Mouse (Mus musculus) midbrain, postnatal 0 days (tissue): Measurements from ENCODE around the gene Ccdc141. TPM values are rescaled to one million over a fixed set of nuclear protein-coding genes. Genes with fewer than 3 reads are reported as not detected.

Source experiments
- ATAC-seq: fragments of 200-750 bp; cut with Nextera tagmentation; 2 replicates; pipeline ENCODE4 v1.8.0; 2017; ENCODE audit warnings: moderate number of reproducible peaks, mild to moderate bottlenecking, moderate TSS enrichment, moderate library complexity; ENCODE audit not compliant: low FRiP score
- DNase-seq: peaks from one replicate; pipeline ENCODE4 v3.0.0-alpha.2; 2015; ENCODE audit warnings: low spot score
- H3K27ac ChIP-seq: fragments of 300-500 bp; sonication (generic); 2 replicates; pipeline ENCODE4 v1.5.1; 2014; ENCODE audit warnings: low read depth, mild to moderate bottlenecking, low read length, mixed read lengths
- H3K27me3 ChIP-seq: fragments of 300-500 bp; sonication (generic); 2 replicates; pipeline ENCODE4 v1.6.1; 2014; ENCODE audit warnings: low read length, control low read depth, mixed read lengths; ENCODE audit not compliant: insufficient read depth
- H3K36me3 ChIP-seq: fragments of 300-500 bp; sonication (generic); 2 replicates; pipeline ENCODE4 v1.6.1; 2014; ENCODE audit warnings: low read length, control low read depth, mixed read lengths; ENCODE audit not compliant: insufficient read depth
- H3K4me1 ChIP-seq: fragments of 300-500 bp; sonication (generic); 2 replicates; pipeline ENCODE4 v1.6.1; 2014; ENCODE audit warnings: mild to moderate bottlenecking, control low read depth, antibody characterized with exemption, low read length, mixed read lengths; ENCODE audit not compliant: insufficient read depth
- H3K4me2 ChIP-seq: fragments of 300-500 bp; sonication (generic); 2 replicates; pipeline ENCODE4 v1.6.1; 2014; ENCODE audit warnings: low read depth, mild to moderate bottlenecking, low read length, mixed read lengths; ENCODE audit not compliant: poor library complexity, severe bottlenecking
- H3K4me3 ChIP-seq: fragments of 300-500 bp; sonication (generic); 2 replicates; pipeline ENCODE4 v1.5.1; 2014; ENCODE audit warnings: low read depth, mild to moderate bottlenecking, low read length, moderate library complexity
- H3K9ac ChIP-seq: fragments of 300-500 bp; sonication (generic); replicated peaks from 2 replicates; pipeline ENCODE4 v1.6.1; 2014; ENCODE audit warnings: mild to moderate bottlenecking, low read length, moderate library complexity, mixed read lengths; ENCODE audit not compliant: poor library complexity, severe bottlenecking
- H3K9me3 ChIP-seq: fragments of 300-500 bp; sonication (generic); 2 replicates; pipeline ENCODE4 v1.6.1; 2016; ENCODE audit warnings: low read length, control low read depth
- CTCF ChIP-seq: IDR thresholded peaks from 2 replicates; pipeline ENCODE4 v1.5.1; 2016; ENCODE audit warnings: antibody characterized with exemption, mild to moderate bottlenecking
- WGBS: fragments of 180-500 bp; shearing (Covaris S2); extraction: QIAGEN DNeasy Blood & Tissue Kit; methylation state at CpG from one replicate; pipeline ENCODE4 v1.1.7; 2014; 5-methylcytosine and 5-hydroxymethylcytosine counted together
- polyA plus RNA-seq: library from polyadenylated mRNA; unstranded; fragments of >200 nt; fragmentation: Nextera tagmentation; extraction: Ambion mirVana; gene quantifications from 2 replicates; pipeline ENCODE4 v1.2.1, GENCODE M21; 2015
- total RNA-seq: library from RNA; depleted of rRNA; stranded (reverse); fragments of >200 nt; gene quantifications from 2 replicates; pipeline ENCODE4 v1.2.3, GENCODE M21; 2014

Gene Ccdc141
- total and polyA plus RNA-seq, 2 experiments from 2014 or later: 7.1 to 7.9 TPM

- TF ChIP-seq CTCF: no peak
- ATAC-seq (no peak), DNase-seq (no peak)
- Histone ChIP-seq H3K9me3 (no peaks in the 10 kb centered on the region), H3K27me3 (no peaks in the 10 kb centered on the region), H3K9ac (no peak overlapping the region), H3K4me2 (no peak overlapping the region), H3K4me3 (no peak overlapping the region), H3K36me3 (no peaks in the 10 kb centered on the region), H3K4me1 (no peaks in the 10 kb centered on the region), H3K27ac (no peak overlapping the region)
- WGBS: 91% methylated on average over 4 of the region's 4 CpGs
Measured at GRCm38 (mm10) chr2:77157546-77157945, 12.9 kb downstream of the Ccdc141 start.

GRCm38 (mm10) chr2:77154080-77154479 is 16.4 kb downstream of the Ccdc141 start:
- H3K9me3 ChIP-seq: no peaks in the 10 kb centered on the region
- H3K27me3 ChIP-seq: no peaks in the 10 kb centered on the region
- no peak for DNase-seq
- H3K27ac ChIP-seq: no peak overlapping the region
- no peak overlapping the region for H3K9ac ChIP-seq
- no peaks in the 10 kb centered on the region for H3K36me3 ChIP-seq
- peaks cover 4% of the 10 kb centered on the region; the same call in 1 of the 2 replicates for H3K4me1 ChIP-seq
- TF ChIP-seq CTCF: no peak
- no peak for ATAC-seq
- no peak overlapping the region for H3K4me3 ChIP-seq
- H3K4me2 ChIP-seq: no peak overlapping the region
- WGBS: 35% methylated on average over 4 of the region's 4 CpGs

- Histone ChIP-seq H3K27me3 (no peaks in the 10 kb centered on the region), H3K4me1 (peaks cover 8% of the 10 kb centered on the region), H3K4me2 (no peak overlapping the region), H3K36me3 (no peaks in the 10 kb centered on the region), H3K9me3 (no peaks in the 10 kb centered on the region), H3K4me3 (no peak overlapping the region), H3K9ac (no peak overlapping the region), H3K27ac (no peak overlapping the region)
- no peak for ATAC-seq
- DNase-seq: no peak
- no peak for TF ChIP-seq CTCF
- 77% methylated on average over 8 of the region's 8 CpGs for WGBS
Measured at GRCm38 (mm10) chr2:77151255-77151654, 19.2 kb downstream of the Ccdc141 start.

- Histone ChIP-seq H3K27ac (no peak overlapping the region), H3K9me3 (no peaks in the 10 kb centered on the region), H3K4me2 (no peak overlapping the region), H3K4me1 (peaks cover 8% of the 10 kb centered on the region), H3K27me3 (no peaks in the 10 kb centered on the region), H3K4me3 (no peak overlapping the region), H3K9ac (no peak overlapping the region), H3K36me3 (no peaks in the 10 kb centered on the region)
- no peak; the same call in 1 of the 2 replicates for ATAC-seq
- 54% methylated on average over 2 of the region's 2 CpGs for WGBS
- peak; percentile 49 for DNase-seq
- no peak for TF ChIP-seq CTCF
Measured at GRCm38 (mm10) chr2:77149576-77149975, 20.9 kb downstream of the Ccdc141 start.

- H3K4me2 ChIP-seq: no peak overlapping the region
- H3K4me3 ChIP-seq: no peak overlapping the region
- TF ChIP-seq CTCF: no peak
- H3K9ac ChIP-seq: no peak overlapping the region
- H3K27me3 ChIP-seq: no peaks in the 10 kb centered on the region
- DNase-seq (peak; percentile 42), ATAC-seq (no peak)
- WGBS: 59% methylated on average over 4 of the region's 4 CpGs
- no peak overlapping the region for H3K27ac ChIP-seq
- no peaks in the 10 kb centered on the region for H3K9me3 ChIP-seq
- peaks cover 8% of the 10 kb centered on the region for H3K4me1 ChIP-seq
- no peaks in the 10 kb centered on the region for H3K36me3 ChIP-seq
Measured at GRCm38 (mm10) chr2:77148215-77148614, 22.2 kb downstream of the Ccdc141 start.

GRCm38 (mm10) chr2:77146968-77147367 is 23.5 kb downstream of the Ccdc141 start:
- no peaks in the 10 kb centered on the region for H3K36me3 ChIP-seq
- H3K4me2 ChIP-seq: no peak overlapping the region
- DNase-seq: no peak
- ATAC-seq: no peak
- H3K9ac ChIP-seq: no peak overlapping the region
- WGBS: 79% methylated on average over 2 of the region's 2 CpGs
- no peak for TF ChIP-seq CTCF
- H3K4me1 ChIP-seq: peaks cover 8% of the 10 kb centered on the region
- H3K4me3 ChIP-seq: no peak overlapping the region
- H3K27me3 ChIP-seq: no peaks in the 10 kb centered on the region
- no peak overlapping the region for H3K27ac ChIP-seq
- H3K9me3 ChIP-seq: no peaks in the 10 kb centered on the region
